Mouse (Mus musculus): ENCODE measurements around the gene Ablim1.

GRCm38 (mm10) chr19:57314346-57315012 lies at the start of gene Ablim1:
- TF ChIP-seq EP300 (IDR thresholded peaks at IDR 0.05; ENCODE audit: insufficient read depth, low read depth, low read length) = 0 out of 2 replicates have a peak, but pooled peaks have one; percentile 16
- peak; percentile 74 for TF ChIP-seq CTCF (IDR thresholded peaks at IDR 0.05)
- peak; percentile 61; the same call in 1 of the 2 replicates for TF ChIP-seq POLR2A (IDR thresholded peaks at IDR 0.05; ENCODE audit: insufficient read depth, low read depth, low read length)

Data from heart, adult 2 months (tissue).